Mouse (Mus musculus) activated CD4-positive, CD25-positive, alpha-beta regulatory T cell, adult 9 weeks (primary cell): Measurements from ENCODE around the gene Scap. TPM values are rescaled to one million over a fixed set of nuclear protein-coding genes. Genes with fewer than 3 reads are reported as not detected.

Experiments
- polyA plus RNA-seq: library from polyadenylated mRNA; unstranded; fragments of 100-300 nt; shearing (Covaris generic); gene quantifications from one replicate; pipeline ENCODE4 v1.2.1, GENCODE M21; 2017

Gene Scap
- 36.3 TPM for polyA plus RNA-seq

DNA sequence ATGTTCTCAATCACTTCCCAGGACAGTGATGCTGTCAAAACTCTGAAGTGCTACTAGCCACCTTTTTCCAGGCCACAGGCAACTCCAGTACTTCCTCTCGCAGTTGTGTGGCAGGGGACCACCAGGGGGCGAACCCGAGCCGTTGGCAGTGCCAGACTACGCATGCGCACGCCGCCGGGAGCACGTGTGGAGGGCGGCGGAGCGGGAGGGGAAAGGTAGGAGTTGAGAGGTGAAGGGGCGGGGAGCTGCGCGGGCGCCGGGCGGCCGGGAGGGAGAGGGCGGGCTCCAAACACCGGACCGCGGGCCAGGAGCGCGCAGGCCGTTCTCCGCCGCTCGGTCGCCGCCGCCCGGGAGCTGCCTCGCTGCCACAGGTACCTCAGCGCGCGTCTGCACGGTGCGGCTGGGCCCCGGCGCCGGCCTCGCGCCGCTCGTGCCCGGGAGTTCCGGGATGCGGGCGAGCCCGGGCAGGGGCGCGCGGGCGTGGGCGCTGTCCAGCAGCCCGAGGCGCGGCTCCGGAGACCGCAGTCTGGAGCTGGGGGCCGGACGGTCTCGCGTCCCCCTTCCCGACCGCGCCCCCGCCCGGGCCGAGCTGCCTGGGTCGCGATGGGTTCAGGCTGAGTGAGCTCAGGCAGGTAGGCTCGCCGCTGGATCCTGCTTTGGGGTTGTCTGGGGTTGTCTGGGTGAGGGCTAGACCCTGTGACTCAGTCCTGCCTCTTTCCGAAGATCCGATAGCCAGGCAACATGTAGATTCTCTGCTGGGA, at the start of gene Scap:
TSS of gene Scap (plus strand) at position 154 of the 761 bp plus-strand sequence.

DNA sequence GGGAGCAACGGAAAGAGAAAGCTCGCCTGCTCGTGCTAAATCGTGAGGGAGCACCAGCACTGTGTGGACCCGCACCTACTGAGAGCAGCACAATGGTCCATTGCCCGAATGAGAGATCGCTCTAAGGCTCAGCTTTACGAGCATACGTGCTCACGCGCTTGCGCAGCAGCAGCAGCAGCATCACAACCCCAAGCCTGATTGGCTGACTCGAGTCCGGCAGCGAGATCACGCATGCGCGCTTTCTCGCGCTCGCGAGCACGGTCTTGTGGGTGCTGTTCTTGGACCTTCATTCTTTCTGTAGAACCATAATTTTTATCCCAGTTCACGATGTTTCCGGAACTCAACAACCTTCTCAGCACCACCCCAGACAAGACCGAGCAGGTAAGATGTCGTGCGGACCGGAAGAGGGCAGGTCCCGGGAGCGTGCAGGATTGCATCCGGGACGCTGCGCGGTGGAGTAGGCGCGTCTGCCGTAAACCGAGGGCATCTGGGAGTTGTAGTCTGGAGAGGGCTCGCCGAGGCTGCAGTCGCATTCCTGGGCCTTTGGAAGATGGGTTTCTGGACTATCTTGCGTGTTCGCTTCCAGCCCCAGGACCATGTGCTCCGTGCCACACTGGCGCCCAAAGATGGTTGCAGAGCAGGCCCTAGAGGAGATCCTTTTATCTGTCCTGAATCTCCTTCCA, 28.0 kb upstream of the Scap start, which contains the start of gene Elp6:
TSS of gene Elp6 (plus strand) at position 205 of the 683 bp plus-strand sequence.

DNA sequence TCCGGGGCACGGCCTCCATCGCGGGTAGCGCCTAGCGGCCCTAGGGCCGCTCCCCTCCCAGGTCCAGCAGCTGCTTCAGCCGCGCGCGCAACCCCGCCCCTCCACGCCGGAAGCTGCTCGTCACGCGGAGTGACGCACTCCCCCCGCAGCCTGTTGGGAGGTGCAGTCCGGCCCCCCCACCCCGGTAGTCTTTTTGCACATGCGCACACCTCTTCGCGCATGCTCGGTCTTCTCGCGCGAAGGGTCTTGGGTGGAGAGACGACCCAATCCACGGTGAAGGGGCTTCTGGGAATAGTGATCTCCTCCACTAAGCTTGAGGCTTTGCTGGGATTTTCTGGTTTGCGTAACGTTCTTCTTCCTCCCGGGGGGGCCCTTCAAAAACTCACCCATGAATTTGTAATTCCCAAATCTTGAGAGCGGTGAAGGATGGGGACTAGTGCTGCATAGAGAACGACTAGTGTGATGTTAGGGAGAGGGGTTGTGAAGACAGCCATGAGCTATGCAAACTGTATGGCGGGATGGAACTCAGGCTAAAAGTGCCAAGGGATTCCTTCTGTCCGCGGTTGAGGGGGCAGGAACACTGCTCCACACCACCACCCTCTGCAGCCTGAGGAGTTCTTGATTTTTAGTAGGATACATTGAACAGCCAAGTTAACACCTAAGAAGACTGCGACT, 75.1 kb downstream of the Scap start, which contains the start of gene Ptpn23:
TSS of gene Ptpn23 (minus strand) at position 115 of the 675 bp plus-strand sequence.

DNA sequence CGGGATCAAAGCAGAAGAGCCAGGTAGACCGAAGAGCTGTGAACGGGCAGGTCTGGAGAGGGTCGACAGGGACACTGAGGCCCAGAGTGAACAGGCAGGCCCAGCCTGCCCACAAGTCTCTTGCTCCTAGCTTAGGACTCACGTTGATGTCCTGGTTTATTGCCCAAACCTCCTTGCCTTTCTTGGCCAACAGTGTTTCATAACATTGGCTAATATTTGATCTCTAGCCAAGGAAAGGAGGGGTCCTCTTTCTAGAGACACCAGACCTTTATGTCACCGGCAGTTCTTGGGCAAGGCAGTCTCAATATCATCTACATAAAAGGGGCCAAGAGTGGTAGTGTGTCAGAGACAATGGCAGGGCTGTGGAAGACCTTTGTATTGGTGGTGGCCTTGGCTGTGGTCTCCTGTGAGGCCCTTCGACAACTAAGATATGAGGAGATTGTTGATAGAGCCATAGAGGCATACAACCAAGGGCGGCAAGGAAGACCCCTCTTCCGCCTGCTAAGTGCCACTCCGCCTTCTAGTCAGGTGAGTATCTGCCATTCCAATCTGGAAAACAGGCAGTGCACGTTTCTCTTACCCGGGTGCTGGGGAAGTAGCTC, 86.5 kb downstream of the Scap start, which contains the start of gene Ngp:
TSS of gene Ngp (plus strand) at position 237 of the 602 bp plus-strand sequence.

Other genes starting within 250 kb of the Scap start
- 33.3 TPM for gene Smarcc1, start 215.6 kb upstream of the Scap start, polyA plus RNA-seq
- 141 TPM for gene Dhx30, start 215.5 kb upstream of the Scap start, polyA plus RNA-seq
- gene Cspg5, start 89.5 kb upstream of the Scap start, polyA plus RNA-seq, result 0.10 TPM
- gene Elp6, start 28.1 kb upstream of the Scap start, polyA plus RNA-seq, result 15.1 TPM
- gene Ptpn23, start 74.9 kb downstream of the Scap start, polyA plus RNA-seq, result 5.0 TPM
- not detected for gene Ngp, start 86.5 kb downstream of the Scap start, polyA plus RNA-seq
- 9.8 TPM for gene Klhl18, start 143.4 kb downstream of the Scap start, polyA plus RNA-seq
- 0.94 TPM for gene Kif9, start 143.7 kb downstream of the Scap start, polyA plus RNA-seq
- 31.2 TPM for gene Setd2, start 199.3 kb downstream of the Scap start, polyA plus RNA-seq